Mouse (Mus musculus): ENCODE results near the gene Lrrc28. TPM values are rescaled to one million over a fixed set of nuclear protein-coding genes. Genes with fewer than 3 reads are reported as not detected.

Gene Lrrc28
- polyA plus RNA-seq, 1 experiment from 2014 or later: 10.4 TPM

DNA sequence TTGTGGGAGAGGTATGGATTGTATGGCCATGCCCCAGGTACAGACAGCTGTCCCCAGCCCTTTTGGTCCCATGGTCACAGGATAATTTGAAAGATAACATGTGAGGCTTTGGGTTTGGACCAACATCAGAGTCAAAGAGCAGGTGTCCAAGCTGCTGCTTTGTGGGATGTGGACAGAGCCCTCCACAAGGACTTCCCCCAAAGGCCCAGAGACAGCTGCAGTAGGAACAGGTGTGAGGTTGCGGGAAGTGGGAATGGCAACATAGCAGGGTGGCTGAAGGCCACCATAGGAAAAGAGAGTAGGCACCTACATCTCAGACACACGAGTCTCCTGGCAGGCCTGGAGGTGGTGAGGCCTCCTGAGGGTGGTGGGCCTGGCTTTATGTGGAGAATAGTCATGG lies 178.7 kb downstream of the Lrrc28 start:
- Histone ChIP-seq H3K4me2 (replicated peaks) (no peak overlapping the region), H3K4me3 (replicated peaks) (no peak overlapping the region), H3K9ac (no peak overlapping the region), H3K27ac (no peak overlapping the region), H3K36me3 (no peaks in the 10 kb centered on the region), H3K27me3 (replicated peaks) (no peaks in the 10 kb centered on the region), H3K4me1 (replicated peaks) (peaks cover 13% of the 10 kb centered on the region; the same call in 1 of the 2 replicates), H3K9me3 (no peaks in the 10 kb centered on the region)
- ATAC-seq: no peak
- WGBS: 71% methylated on average over 2 of the region's 2 CpGs

- no peak overlapping the region for H3K4me2 ChIP-seq (replicated peaks)
- H3K9me3 ChIP-seq: no peaks in the 10 kb centered on the region
- H3K27me3 ChIP-seq (replicated peaks): no peaks in the 10 kb centered on the region
- 92% methylated on average over 8 of the region's 8 CpGs for WGBS
- H3K4me3 ChIP-seq (replicated peaks): no peak overlapping the region
- no peak for ATAC-seq
- no peaks in the 10 kb centered on the region for H3K36me3 ChIP-seq
- H3K4me1 ChIP-seq (replicated peaks): peaks cover 13% of the 10 kb centered on the region; the same call in 1 of the 2 replicates
- no peak overlapping the region for H3K27ac ChIP-seq
- no peak overlapping the region for H3K9ac ChIP-seq
These were observed 180.4 kb downstream of the Lrrc28 start for GRCm38 (mm10) chr7:67464633-67465032.

DNA sequence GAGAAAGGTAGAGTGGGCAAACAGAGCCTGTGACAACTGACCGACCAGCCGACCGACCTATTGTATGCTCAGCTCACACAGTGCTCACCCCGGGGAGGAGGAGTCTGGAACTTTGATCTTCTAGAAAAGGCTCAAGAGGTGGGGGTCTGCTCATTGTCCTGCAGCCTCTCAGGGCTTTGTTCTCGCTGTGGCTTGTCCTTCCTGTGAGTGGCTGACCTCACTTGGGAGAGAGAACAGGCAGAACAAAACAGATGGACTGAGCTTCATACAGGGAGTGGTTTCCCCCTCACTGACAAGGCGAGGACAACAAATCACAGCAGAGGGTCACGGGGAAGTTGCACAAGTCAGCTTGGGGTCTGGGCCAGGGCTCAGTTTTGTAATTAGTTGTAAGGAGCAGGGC lies 181.5 kb downstream of the Lrrc28 start:
- H3K27ac ChIP-seq: no peak overlapping the region
- H3K27me3 ChIP-seq (replicated peaks): no peaks in the 10 kb centered on the region
- no peaks in the 10 kb centered on the region for H3K36me3 ChIP-seq
- H3K9me3 ChIP-seq: no peaks in the 10 kb centered on the region
- H3K4me3 ChIP-seq (replicated peaks): no peak overlapping the region
- H3K9ac ChIP-seq: no peak overlapping the region
- no peak overlapping the region for H3K4me2 ChIP-seq (replicated peaks)
- WGBS: 31% methylated on average over 7 of the region's 7 CpGs
- peaks cover 13% of the 10 kb centered on the region; the same call in 1 of the 2 replicates for H3K4me1 ChIP-seq (replicated peaks)
- no peak for ATAC-seq

Other genes starting within 250 kb of the Lrrc28 start
- 20.9 and 21.8 TPM in 2 replicates for gene Ttc23, start 2.1 kb upstream of the Lrrc28 start, polyA plus RNA-seq (2015; fragmentation: Nextera tagmentation; extraction: Ambion mirVana)
- gene Synm, start 114.5 kb upstream of the Lrrc28 start, polyA plus RNA-seq (2015; fragmentation: Nextera tagmentation; extraction: Ambion mirVana): 4.1 and 4.7 TPM in 2 replicates